Mouse (Mus musculus): ENCODE results near the gene Zpld1.

Zpld1 gene

GRCm38 (mm10) chr16:55297886-55298285 lies at the start of gene Zpld1:
Zpld1 (minus strand) TSS chr16:55297986.
- no peak for DNase-seq

GRCm38 (mm10) chr16:55345644-55346043 lies 47.9 kb upstream of the Zpld1 start:
- DNase-seq: no peak

GRCm38 (mm10) chr16:55321542-55322514 lies 24.0 kb upstream of the Zpld1 start:
- peak; percentile 88 for DNase-seq

- no peak for DNase-seq
Measured at GRCm38 (mm10) chr16:55316996-55317395, 19.2 kb upstream of the Zpld1 start.

- no peak for DNase-seq
Measured at GRCm38 (mm10) chr16:55312106-55312505, 14.3 kb upstream of the Zpld1 start.

- no peak for DNase-seq
Measured at GRCm38 (mm10) chr16:55282696-55283095, 15.1 kb downstream of the Zpld1 start.

- DNase-seq: no peak
Measured at GRCm38 (mm10) chr16:55277447-55277846, 20.3 kb downstream of the Zpld1 start.

GRCm38 (mm10) chr16:55265281-55265680 lies 32.5 kb downstream of the Zpld1 start:
- no peak for DNase-seq

- no peak for DNase-seq
Measured at GRCm38 (mm10) chr16:55260862-55261574, 36.8 kb downstream of the Zpld1 start.

GRCm38 (mm10) chr16:55259719-55260118 lies 38.1 kb downstream of the Zpld1 start:
- DNase-seq: peak; percentile 37

GRCm38 (mm10) chr16:55240996-55241395 lies 56.8 kb downstream of the Zpld1 start:
- DNase-seq: no peak

GRCm38 (mm10) chr16:55228995-55229622 lies 68.7 kb downstream of the Zpld1 start:
- no peak for DNase-seq

- no peak for DNase-seq
Measured at GRCm38 (mm10) chr16:55203945-55204344, 93.8 kb downstream of the Zpld1 start.

- DNase-seq: no peak
Measured at GRCm38 (mm10) chr16:55190397-55190796, 107.4 kb downstream of the Zpld1 start.

GRCm38 (mm10) chr16:55185370-55185769 lies 112.4 kb downstream of the Zpld1 start:
- no peak for DNase-seq
